Mouse (Mus musculus) heart, adult 2 months (tissue): ENCODE data around the gene Gpr135. TPM values are rescaled to one million over a fixed set of nuclear protein-coding genes. Genes with fewer than 3 reads are reported as not detected.

Source experiments
- DNase-seq, 2 experiments: peaks; one replicate each; pipeline ENCODE4 v3.0.0; 2021
- H3K27ac ChIP-seq: fragments of 200-600 bp; 2 replicates; pipeline ENCODE4 v1.8.1; 2022
- H3K27me3 ChIP-seq: fragments of 200-500 bp; 2 replicates; pipeline ENCODE4 v1.6.1; 2012; ENCODE audit warnings: mild to moderate bottlenecking, low read length, inconsistent platforms, mixed read lengths; ENCODE audit not compliant: control insufficient read depth, insufficient read depth
- H3K36me3 ChIP-seq: fragments of 200-500 bp; 2 replicates; pipeline ENCODE4 v1.6.1; 2012; ENCODE audit warnings: low read length, inconsistent platforms; ENCODE audit not compliant: control insufficient read depth, insufficient read depth
- H3K4me1 ChIP-seq: fragments of 200-500 bp; 2 replicates; pipeline ENCODE4 v1.6.1; 2011; ENCODE audit warnings: low read length; ENCODE audit not compliant: control insufficient read depth, insufficient read depth
- H3K4me3 ChIP-seq: fragments of 200-600 bp; 2 replicates; pipeline ENCODE4 v1.8.1; 2022
- H3K79me2 ChIP-seq: fragments of 200-500 bp; replicated peaks from 2 replicates; pipeline ENCODE4 v1.6.1; 2012; ENCODE audit warnings: mild to moderate bottlenecking, inconsistent platforms, low read length, moderate library complexity, mixed read lengths; ENCODE audit not compliant: control insufficient read depth, insufficient read depth
- H3K9ac ChIP-seq: fragments of 200-500 bp; 2 replicates; pipeline ENCODE4 v1.6.1; 2012; ENCODE audit warnings: low read depth, mild to moderate bottlenecking, control low read depth, inconsistent platforms, low read length, mixed read lengths
- CTCF ChIP-seq: fragments of 200-600 bp; IDR thresholded peaks from 2 replicates; pipeline ENCODE4 v1.8.1; 2022; ENCODE audit warnings: antibody characterized with exemption, mild to moderate bottlenecking, moderate library complexity
- EP300 ChIP-seq: fragments of 200-500 bp; IDR thresholded peaks from 2 replicates; pipeline ENCODE4 v1.6.1; 2011; ENCODE audit warnings: low read depth, low read length, control low read depth; ENCODE audit not compliant: insufficient read depth
- POLR2A ChIP-seq: fragments of 200-500 bp; IDR thresholded peaks from 2 replicates; pipeline ENCODE4 v1.6.1; 2011; ENCODE audit warnings: mild to moderate bottlenecking, low read depth, low read length, control low read depth; ENCODE audit not compliant: insufficient read depth
- WGBS: fragments of 180-500 bp; shearing (Covaris S2); methylation state at CpG from one replicate; pipeline ENCODE4 v1.1.7; 2018; 5-methylcytosine and 5-hydroxymethylcytosine counted together
- intact Hi-C: fragments of 180-260 bp; cut with DNase I; formaldehyde crosslinking; loops from one replicate; pipeline ENCODE4 v1.15.1; 2025
- polyA plus RNA-seq: library from polyadenylated mRNA; depleted of rRNA; stranded (reverse); fragments of >200 nt; gene quantifications from 2 replicates; pipeline ENCODE4 v1.2.3, GENCODE M21; 2012; rRNA removed
- total RNA-seq, 2 experiments: library from RNA; stranded (reverse); gene quantifications; 2 replicates each; pipeline ENCODE4 v1.2.3; 2021

Gpr135 gene
- total and polyA plus RNA-seq, 3 experiments, result 0.27 to 0.78 (median 0.31) TPM

- Histone ChIP-seq H3K4me3 (no peak overlapping the region), H3K27ac (no peak overlapping the region), H3K9ac (no peak overlapping the region), H3K79me2 (no peaks in the 10 kb centered on the region), H3K27me3 (no peaks in the 10 kb centered on the region), H3K4me1 (no peaks in the 10 kb centered on the region; the same call in none of the 2 replicates), H3K36me3 (no peaks in the 10 kb centered on the region)
- DNase-seq, result no peak
- WGBS, result 95% methylated on average over 4 of the region's 4 CpGs
- TF ChIP-seq POLR2A (no peak), EP300 (no peak), CTCF (no peak)
- intact Hi-C loops, result no loop called here
These were observed 50.6 kb downstream of the Gpr135 start for GRCm38 (mm10) chr12:72020285-72020684.

Other genes starting within 250 kb of the Gpr135 start
- 10 to 100 TPM; 67.2 to 77.6 TPM for gene Daam1, start 240.0 kb downstream of the Gpr135 start, total RNA-seq
- 13.1 and 23.9 TPM in 2 replicates for gene Daam1, start 240.0 kb downstream of the Gpr135 start, polyA plus RNA-seq
- gene L3hypdh, start 14.3 kb upstream of the Gpr135 start, total RNA-seq, result 1 to 10 TPM; 6.0 to 6.1 TPM
- 8.5 and 9.1 TPM in 2 replicates for gene L3hypdh, start 14.3 kb upstream of the Gpr135 start, polyA plus RNA-seq
- 10 to 100 TPM; 19.9 to 21.9 TPM for gene Jkamp, start 14.5 kb upstream of the Gpr135 start, total RNA-seq
- 60.4 and 100 TPM in 2 replicates for gene Jkamp, start 14.5 kb upstream of the Gpr135 start, polyA plus RNA-seq
- gene Ccdc175, start 113.9 kb upstream of the Gpr135 start, total RNA-seq, result not detected
- not detected in 2 replicates for gene Ccdc175, start 113.9 kb upstream of the Gpr135 start, polyA plus RNA-seq